In genomic region chr17:87337683-87338082, GRCm38 (mm10) we compare ENCODE assay signal across 13 mouse cellular contexts.
"Had no signal": no experiment of that assay in that cellular context is flagged by ENCODE, and none has a peak within 500 bp of the region (broad histone marks: within the 10 kb centered on the region; RNA-seq: fewer than 3 reads in every experiment).

No protein-coding gene starts in this region.

- H3K27me3 ChIP-seq: kidney, embryonic 15.5 days; midbrain, embryonic 15.5 days; neural tube, embryonic 12.5 days; stomach, embryonic 15.5 days had no signal

- H3K4me1 ChIP-seq: stomach, embryonic 15.5 days had no signal

- DNase-seq: left cerebral cortex, postnatal 4 days; lung, adult 18-20 months; right cerebral cortex, postnatal 4 days; thymus, adult 2 months; thymus, postnatal 25 days had no signal

- H3K9ac ChIP-seq: kidney, embryonic 15.5 days; limb, embryonic 13.5 days; liver, embryonic 14.5 days; midbrain, embryonic 15.5 days; neural tube, embryonic 12.5 days; stomach, embryonic 15.5 days had no signal

- H3K9me3 ChIP-seq: kidney, embryonic 15.5 days; limb, embryonic 13.5 days; midbrain, embryonic 10.5 days; midbrain, embryonic 15.5 days; neural tube, embryonic 12.5 days; stomach, embryonic 15.5 days had no signal

- H3K4me2 ChIP-seq: kidney, embryonic 15.5 days; limb, embryonic 13.5 days; midbrain, embryonic 15.5 days; neural tube, embryonic 12.5 days; stomach, embryonic 15.5 days had no signal

- ATAC-seq: hindbrain, postnatal 0 days; midbrain, embryonic 15.5 days had no signal

- H3K4me3 ChIP-seq: kidney, embryonic 15.5 days; limb, embryonic 13.5 days; midbrain, embryonic 10.5 days; midbrain, embryonic 15.5 days; neural tube, embryonic 12.5 days; stomach, embryonic 15.5 days had no signal

- H3K27ac ChIP-seq: hindbrain, postnatal 0 days; kidney, embryonic 15.5 days; limb, embryonic 13.5 days; liver, embryonic 14.5 days; midbrain, embryonic 10.5 days; midbrain, embryonic 15.5 days; neural tube, embryonic 12.5 days; stomach, embryonic 15.5 days had no signal

- H3K36me3 ChIP-seq: kidney, embryonic 15.5 days; limb, embryonic 13.5 days; midbrain, embryonic 10.5 days; midbrain, embryonic 15.5 days; neural tube, embryonic 12.5 days; stomach, embryonic 15.5 days had no signal
